Mouse (Mus musculus) cerebellum, postnatal 4 days (tissue): Measurements from ENCODE around the gene Tenm3.

Experiments used
- DNase-seq, 2 experiments: peaks; one replicate each; pipeline ENCODE4 v3.0.0; 2022; ENCODE audit warnings: low spot score in 2 of 2, mixed read lengths in 1 of 2

The Tenm3 gene

GRCm38 (mm10) chr8:48342321-48343066 lies 501.3 kb downstream of the Tenm3 start:
- DNase-seq, result peak in 1 of 2 experiments; percentile 10

GRCm38 (mm10) chr8:48341692-48342091 lies 502.1 kb downstream of the Tenm3 start:
- no peak for DNase-seq

- no peak for DNase-seq
Measured at GRCm38 (mm10) chr8:48341276-48341675, 502.5 kb downstream of the Tenm3 start.

- no peak for DNase-seq
Measured at GRCm38 (mm10) chr8:48322655-48323265, 521.0 kb downstream of the Tenm3 start.

- DNase-seq, result no peak
Measured at GRCm38 (mm10) chr8:48322240-48322639, 521.5 kb downstream of the Tenm3 start.

- DNase-seq, result no peak
Measured at GRCm38 (mm10) chr8:48319674-48320073, 524.1 kb downstream of the Tenm3 start.

GRCm38 (mm10) chr8:48317498-48317897 lies 526.3 kb downstream of the Tenm3 start:
- DNase-seq, result no peak

GRCm38 (mm10) chr8:48315605-48316004 lies 528.1 kb downstream of the Tenm3 start:
- DNase-seq, result no peak

GRCm38 (mm10) chr8:48313985-48314368 lies 529.8 kb downstream of the Tenm3 start:
- DNase-seq, result no peak

- DNase-seq, result no peak
Measured at GRCm38 (mm10) chr8:48313210-48313984, 530.4 kb downstream of the Tenm3 start.

- no peak for DNase-seq
Measured at GRCm38 (mm10) chr8:48311706-48312105, 532.0 kb downstream of the Tenm3 start.

GRCm38 (mm10) chr8:48310240-48310849 lies 533.4 kb downstream of the Tenm3 start:
- no peak for DNase-seq

- DNase-seq, result no peak
Measured at GRCm38 (mm10) chr8:48309191-48309987, 534.4 kb downstream of the Tenm3 start.

GRCm38 (mm10) chr8:48304224-48304623 lies 539.5 kb downstream of the Tenm3 start:
- no peak for DNase-seq

GRCm38 (mm10) chr8:48300613-48301037 lies 543.1 kb downstream of the Tenm3 start:
- DNase-seq, result peak in 1 of 2 experiments; percentile 51

GRCm38 (mm10) chr8:48300061-48300460 lies 543.7 kb downstream of the Tenm3 start:
- no peak for DNase-seq

GRCm38 (mm10) chr8:48299341-48299740 lies 544.4 kb downstream of the Tenm3 start:
- no peak for DNase-seq

GRCm38 (mm10) chr8:48296371-48296770 lies 547.4 kb downstream of the Tenm3 start:
- DNase-seq, result no peak

GRCm38 (mm10) chr8:48295558-48295957 lies 548.2 kb downstream of the Tenm3 start:
- no peak for DNase-seq

- DNase-seq, result no peak
Measured at GRCm38 (mm10) chr8:48293797-48294196, 550.0 kb downstream of the Tenm3 start.

- no peak for DNase-seq
Measured at GRCm38 (mm10) chr8:48285432-48285831, 558.3 kb downstream of the Tenm3 start.
